Comparison of ENCODE assay signal across 16 mouse cellular contexts in the genomic region with DNA sequence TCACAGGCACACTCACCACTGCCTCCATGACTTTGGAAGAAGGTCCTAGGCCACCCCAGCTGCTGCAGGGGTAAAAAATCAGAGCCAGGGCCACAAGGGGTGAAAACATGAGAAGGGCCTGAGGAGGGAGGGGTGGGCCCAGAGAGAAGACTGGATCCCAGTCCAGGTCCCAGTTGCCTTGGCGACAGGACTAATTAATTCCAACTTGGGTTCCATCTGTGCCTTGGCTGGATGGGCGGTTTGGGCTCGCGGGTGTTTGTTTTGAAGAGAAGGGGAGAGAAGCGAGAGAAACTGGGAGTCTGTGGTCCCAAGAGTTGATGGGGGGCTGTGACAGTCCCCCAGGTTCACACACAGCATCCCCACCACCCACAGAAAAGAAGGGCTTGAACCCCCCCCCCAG. TPM values are rescaled to one million over a fixed set of nuclear protein-coding genes. Genes with fewer than 3 reads are reported as not detected.
DNase-seq lines count a peak whose midpoint lies in the region; ATAC-seq and TF ChIP-seq lines count a peak whose summit lies in the region.
"Had no signal": no experiment of that assay in that cellular context is flagged by ENCODE, and none has a peak within 500 bp of the region (broad histone marks: within the 10 kb centered on the region; RNA-seq: fewer than 3 reads in every experiment).

No protein-coding gene starts in this region.

- no peaks in the 10 kb centered on the region for H3K9me3 ChIP-seq in hindbrain, embryonic 10.5 days
- no peaks in the 10 kb centered on the region for H3K9me3 ChIP-seq in hindbrain, embryonic 11.5 days (ENCODE audit: control insufficient read depth, low read length)
- no peaks in the 10 kb centered on the region for H3K9me3 ChIP-seq in neural tube, embryonic 12.5 days
- H3K9me3 ChIP-seq in neural tube, embryonic 15.5 days (replicated peaks): no peaks in the 10 kb centered on the region
- H3K9me3 ChIP-seq in forebrain, postnatal 0 days (ENCODE audit: low read length): no peaks in the 10 kb centered on the region
- no peaks in the 10 kb centered on the region for H3K9me3 ChIP-seq in stomach, postnatal 0 days (ENCODE audit: control insufficient read depth, low read length)
- H3K9me3 ChIP-seq: heart, embryonic 13.5 days; limb, embryonic 15.5 days had no signal

- no peak for TF ChIP-seq CTCF in forebrain, postnatal 0 days (IDR thresholded peaks at IDR 0.05; ENCODE audit: low read depth)
- no peak for TF ChIP-seq CTCF in stomach, postnatal 0 days (IDR thresholded peaks at IDR 0.05; ENCODE audit: low read depth)

- TF ChIP-seq EP300 in stomach, postnatal 0 days (optimal IDR thresholded peaks at IDR 0.05): no peak

- H3K4me1 ChIP-seq in hindbrain, embryonic 10.5 days (replicated peaks): peaks cover 18% of the 10 kb centered on the region
- no peaks in the 10 kb centered on the region; the same call in 1 of the 2 replicates for H3K4me1 ChIP-seq in hindbrain, embryonic 11.5 days (replicated peaks; ENCODE audit: control insufficient read depth, insufficient read depth, low read length)
- H3K4me1 ChIP-seq in neural tube, embryonic 12.5 days: peaks cover 10% of the 10 kb centered on the region; the same call in 1 of the 2 replicates
- H3K4me1 ChIP-seq in neural tube, embryonic 15.5 days: peaks cover 13% of the 10 kb centered on the region
- H3K4me1 ChIP-seq in forebrain, postnatal 0 days (ENCODE audit: insufficient read depth): peaks cover 17% of the 10 kb centered on the region
- H3K4me1 ChIP-seq in stomach, postnatal 0 days (replicated peaks; ENCODE audit: control insufficient read depth, insufficient read depth): no peaks in the 10 kb centered on the region
- H3K4me1 ChIP-seq: heart, embryonic 13.5 days; limb, embryonic 15.5 days had no signal

- no peak for DNase-seq in hindbrain, embryonic 10.5 days (ENCODE audit: low spot score)
- DNase-seq in hindbrain, embryonic 11.5 days (ENCODE audit: low spot score): no peak
- DNase-seq in forebrain, postnatal 0 days: peak; percentile 86
- DNase-seq in layer of hippocampus, postnatal 36 days: peak; percentile 73 to 76
- no peak for DNase-seq in stomach, postnatal 0 days (ENCODE audit: low spot score)
- DNase-seq in heart, adult 9 months (ENCODE audit: low spot score in 2 of 2): no peak
- DNase-seq: adrenal gland, postnatal 25 days; gastrocnemius, postnatal 10 days; lung, embryonic 14.5 days; thymus, postnatal 4 days had no signal

- peaks cover 9% of the 10 kb centered on the region for H3K27me3 ChIP-seq in hindbrain, embryonic 10.5 days (ENCODE audit: insufficient read depth, poor library complexity, severe bottlenecking)
- H3K27me3 ChIP-seq in hindbrain, embryonic 11.5 days (ENCODE audit: control insufficient read depth, insufficient read depth, low read length): no peaks in the 10 kb centered on the region
- 0 out of 2 replicates have a peak, but pooled peaks cover 3% of the 10 kb centered on the region for H3K27me3 ChIP-seq in neural tube, embryonic 12.5 days (replicated peaks)
- no peaks in the 10 kb centered on the region; the same call in 1 of the 2 replicates for H3K27me3 ChIP-seq in neural tube, embryonic 15.5 days (replicated peaks)
- H3K27me3 ChIP-seq in forebrain, postnatal 0 days (ENCODE audit: insufficient read depth, low read length): no peaks in the 10 kb centered on the region
- no peaks in the 10 kb centered on the region for H3K27me3 ChIP-seq in stomach, postnatal 0 days (ENCODE audit: control insufficient read depth, insufficient read depth, low read length)

- 40% methylated on average over 5 of the region's 5 CpGs for WGBS in hindbrain, embryonic 10.5 days
- WGBS in hindbrain, embryonic 11.5 days: 32% methylated on average over 5 of the region's 5 CpGs
- WGBS in neural tube, embryonic 12.5 days: 33% methylated on average over 5 of the region's 5 CpGs
- 22% methylated on average over 5 of the region's 5 CpGs for WGBS in neural tube, embryonic 15.5 days
- 11% methylated on average over 5 of the region's 5 CpGs for WGBS in forebrain, postnatal 0 days
- WGBS in stomach, postnatal 0 days: 56% methylated on average over 5 of the region's 5 CpGs

- H3K27ac ChIP-seq in hindbrain, embryonic 10.5 days: peak overlapping the region; percentile 64
- no peak overlapping the region for H3K27ac ChIP-seq in hindbrain, embryonic 11.5 days (ENCODE audit: low read depth, low read length)
- H3K27ac ChIP-seq in neural tube, embryonic 12.5 days: no peak overlapping the region
- no peak overlapping the region for H3K27ac ChIP-seq in neural tube, embryonic 15.5 days (replicated peaks)
- H3K27ac ChIP-seq in forebrain, postnatal 0 days (ENCODE audit: low read depth, low read length): peak overlapping the region; percentile 68
- no peak overlapping the region for H3K27ac ChIP-seq in stomach, postnatal 0 days (replicated peaks)
- H3K27ac ChIP-seq: heart, embryonic 13.5 days; limb, embryonic 15.5 days had no signal

- no peak overlapping the region for H3K9ac ChIP-seq in hindbrain, embryonic 11.5 days (ENCODE audit: low read depth, low read length)
- H3K9ac ChIP-seq in neural tube, embryonic 12.5 days: no peak overlapping the region
- no peak overlapping the region for H3K9ac ChIP-seq in neural tube, embryonic 15.5 days (replicated peaks)
- H3K9ac ChIP-seq in forebrain, postnatal 0 days: peak overlapping the region; percentile 2; the same call in 1 of the 2 replicates
- no peak overlapping the region for H3K9ac ChIP-seq in stomach, postnatal 0 days (ENCODE audit: low read length)
- H3K9ac ChIP-seq: heart, embryonic 13.5 days; limb, embryonic 15.5 days; lung, embryonic 14.5 days had no signal

- no peak overlapping the region for H3K4me2 ChIP-seq in hindbrain, embryonic 11.5 days (replicated peaks; ENCODE audit: low read depth, low read length)
- H3K4me2 ChIP-seq in neural tube, embryonic 12.5 days (replicated peaks): no peak overlapping the region
- no peak overlapping the region for H3K4me2 ChIP-seq in neural tube, embryonic 15.5 days
- no peak overlapping the region for H3K4me2 ChIP-seq in forebrain, postnatal 0 days (ENCODE audit: low read depth)
- H3K4me2 ChIP-seq in stomach, postnatal 0 days (replicated peaks; ENCODE audit: low read depth): no peak overlapping the region
- H3K4me2 ChIP-seq: heart, embryonic 13.5 days; limb, embryonic 15.5 days; lung, embryonic 14.5 days had no signal

- no peak for ATAC-seq in hindbrain, embryonic 11.5 days (ENCODE audit: low FRiP score)
- 0 out of 2 replicates have a peak, but pooled peaks have one; percentile 21 for ATAC-seq in neural tube, embryonic 12.5 days (ENCODE audit: low FRiP score, low read depth)
- ATAC-seq in neural tube, embryonic 15.5 days (ENCODE audit: low FRiP score): no peak
- ATAC-seq in forebrain, postnatal 0 days: peak; percentile 73
- no peak for ATAC-seq in stomach, postnatal 0 days (ENCODE audit: low FRiP score, low TSS enrichment)

- H3K36me3 ChIP-seq in hindbrain, embryonic 10.5 days: no peaks in the 10 kb centered on the region
- no peaks in the 10 kb centered on the region for H3K36me3 ChIP-seq in hindbrain, embryonic 11.5 days (ENCODE audit: control insufficient read depth, insufficient read depth, low read length)
- no peaks in the 10 kb centered on the region for H3K36me3 ChIP-seq in neural tube, embryonic 12.5 days
- no peaks in the 10 kb centered on the region for H3K36me3 ChIP-seq in neural tube, embryonic 15.5 days
- H3K36me3 ChIP-seq in forebrain, postnatal 0 days (ENCODE audit: insufficient read depth): no peaks in the 10 kb centered on the region
- no peaks in the 10 kb centered on the region for H3K36me3 ChIP-seq in stomach, postnatal 0 days (ENCODE audit: control insufficient read depth, insufficient read depth, low read length)
- H3K36me3 ChIP-seq: heart, embryonic 13.5 days; limb, embryonic 15.5 days had no signal

- H3K4me3 ChIP-seq in hindbrain, embryonic 10.5 days: no peak overlapping the region
- H3K4me3 ChIP-seq in hindbrain, embryonic 11.5 days (ENCODE audit: low read depth, low read length): no peak overlapping the region
- H3K4me3 ChIP-seq in neural tube, embryonic 12.5 days: no peak overlapping the region
- H3K4me3 ChIP-seq in neural tube, embryonic 15.5 days (replicated peaks): no peak overlapping the region
- H3K4me3 ChIP-seq in forebrain, postnatal 0 days (ENCODE audit: low read depth, low read length): no peak overlapping the region
- no peak overlapping the region for H3K4me3 ChIP-seq in stomach, postnatal 0 days (ENCODE audit: low read depth, low read length)
- H3K4me3 ChIP-seq: erythroblast, embryonic 14.5 days; heart, embryonic 13.5 days; limb, embryonic 15.5 days; myocyte had no signal

RNA-seq across cellular contexts. Expression of a gene that starts 20.5 kb away (rescaled TPM):
- polyA plus RNA-seq in hindbrain, embryonic 10.5 days (2016; fragmentation: Nextera tagmentation; extraction: Ambion mirVana): 0.24 and 0.39 TPM in 2 replicates
- 0.60 and 0.85 TPM in 2 replicates for polyA plus RNA-seq in hindbrain, embryonic 11.5 days (2014; fragmentation: Nextera tagmentation; extraction: Ambion mirVana)
- polyA plus RNA-seq in neural tube, embryonic 12.5 days (2016; fragmentation: Nextera tagmentation; extraction: Ambion mirVana): 1.9 and 2.0 TPM in 2 replicates
- polyA plus RNA-seq in neural tube, embryonic 15.5 days (2015; fragmentation: Nextera tagmentation; extraction: Ambion mirVana): 9.8 and 10.6 TPM in 2 replicates
- total RNA-seq in forebrain, postnatal 0 days (2014; rRNA removed): 33.9 and 51.6 TPM in 2 replicates
- 8.1 and 10.1 TPM in 2 replicates for polyA plus RNA-seq in forebrain, postnatal 0 days (2015; fragmentation: Nextera tagmentation; extraction: Ambion mirVana)
- 100 to 1,000 TPM; 181 to 207 TPM for total RNA-seq in layer of hippocampus, postnatal 36 days (2021)
- 0.06 and 0.11 TPM in 2 replicates for polyA plus RNA-seq in stomach, postnatal 0 days (2015; fragmentation: Nextera tagmentation; extraction: Ambion mirVana)

Comparison
In these comparisons a context has a peak if more than half of its experiments do, and no peak if none do; other contexts are left out.
1. H3K27ac ChIP-seq: peak in hindbrain, embryonic 10.5 days (single experiment) and forebrain, postnatal 0 days (single experiment); none in hindbrain, embryonic 11.5 days (single experiment), neural tube, embryonic 12.5 days (single experiment), neural tube, embryonic 15.5 days (single experiment) and stomach, postnatal 0 days (single experiment).
2. ATAC-seq: peak in neural tube, embryonic 12.5 days (single experiment) and forebrain, postnatal 0 days (single experiment); none in hindbrain, embryonic 11.5 days (single experiment), neural tube, embryonic 15.5 days (single experiment) and stomach, postnatal 0 days (single experiment).
3. DNase-seq: peak in forebrain, postnatal 0 days (single experiment) and layer of hippocampus, postnatal 36 days (2 of 2); none in hindbrain, embryonic 10.5 days (single experiment), hindbrain, embryonic 11.5 days (single experiment), stomach, postnatal 0 days (single experiment) and heart, adult 9 months (0 of 2).